Mouse (Mus musculus): ENCODE results near the gene Osmr. TPM values are rescaled to one million over a fixed set of nuclear protein-coding genes. Genes with fewer than 3 reads are reported as not detected.
"Not testable (repeated sequence)": the region's sequence is repeated elsewhere in the genome, so short reads cannot be mapped to it uniquely, and the experiment has no call there.

Gene Osmr
- polyA plus RNA-seq, 1 experiment from 2014 or later, result 0.57 TPM

GRCm38 (mm10) chr15:6849851-6850250, 24.9 kb downstream of the Osmr start:
- H3K4me3 ChIP-seq (ENCODE audit: low read depth, low read length), result no peak overlapping the region
- no peaks in the 10 kb centered on the region for H3K4me1 ChIP-seq (ENCODE audit: control insufficient read depth, insufficient read depth, low read length)
- ATAC-seq (ENCODE audit: insufficient read depth, low FRiP score, low TSS enrichment) (no peak), DNase-seq (ENCODE audit: low spot score) (no peak)
- H3K4me2 ChIP-seq (ENCODE audit: low read depth), result no peak overlapping the region
- no peaks in the 10 kb centered on the region for H3K27me3 ChIP-seq (ENCODE audit: control insufficient read depth, insufficient read depth, low read length)
- H3K27ac ChIP-seq (ENCODE audit: low read depth, low read length), result no peak overlapping the region
- H3K36me3 ChIP-seq (ENCODE audit: control insufficient read depth, insufficient read depth, low read length), result no peaks in the 10 kb centered on the region
- 50% methylated on average over 1 of the region's 1 CpGs for WGBS
- no peaks in the 10 kb centered on the region for H3K9me3 ChIP-seq (ENCODE audit: control insufficient read depth, low read length)
- no peak overlapping the region for H3K9ac ChIP-seq (ENCODE audit: low read length)

- no peak overlapping the region for H3K4me2 ChIP-seq (ENCODE audit: low read depth)
- ATAC-seq (ENCODE audit: insufficient read depth, low FRiP score, low TSS enrichment) (no peak), DNase-seq (ENCODE audit: low spot score) (no peak)
- H3K27me3 ChIP-seq (ENCODE audit: control insufficient read depth, insufficient read depth, low read length), result no peaks in the 10 kb centered on the region
- H3K4me3 ChIP-seq (ENCODE audit: low read depth, low read length), result no peak overlapping the region
- H3K9ac ChIP-seq (ENCODE audit: low read length), result no peak overlapping the region
- WGBS, result 52% methylated on average over 4 of the region's 4 CpGs
- no peaks in the 10 kb centered on the region for H3K9me3 ChIP-seq (ENCODE audit: control insufficient read depth, low read length)
- no peaks in the 10 kb centered on the region for H3K36me3 ChIP-seq (ENCODE audit: control insufficient read depth, insufficient read depth, low read length)
- no peaks in the 10 kb centered on the region for H3K4me1 ChIP-seq (ENCODE audit: control insufficient read depth, insufficient read depth, low read length)
- H3K27ac ChIP-seq (ENCODE audit: low read depth, low read length), result no peak overlapping the region
Observed at GRCm38 (mm10) chr15:6840199-6840598, 34.6 kb downstream of the Osmr start.

GRCm38 (mm10) chr15:6815807-6816206, 59.0 kb downstream of the Osmr start:
- H3K4me2 ChIP-seq (ENCODE audit: low read depth), result no peak overlapping the region
- WGBS, result 90% methylated on average over 4 of the region's 4 CpGs

GRCm38 (mm10) chr15:6801212-6801611, 73.6 kb downstream of the Osmr start:
- H3K27ac ChIP-seq (ENCODE audit: low read depth, low read length); H3K4me3 ChIP-seq (ENCODE audit: low read depth, low read length); H3K9me3 ChIP-seq (ENCODE audit: control insufficient read depth, low read length); H3K4me2 ChIP-seq (ENCODE audit: low read depth); H3K4me1 ChIP-seq (ENCODE audit: control insufficient read depth, insufficient read depth, low read length); H3K9ac ChIP-seq (ENCODE audit: low read length); H3K36me3 ChIP-seq (ENCODE audit: control insufficient read depth, insufficient read depth, low read length); H3K27me3 ChIP-seq (ENCODE audit: control insufficient read depth, insufficient read depth, low read length); ATAC-seq (ENCODE audit: insufficient read depth, low FRiP score, low TSS enrichment); DNase-seq (ENCODE audit: low spot score): not testable (repeated sequence)
- 96% methylated on average over 8 of the region's 8 CpGs for WGBS

More at GRCm38 (mm10) chr15:6815807-6816206, 59.0 kb downstream of the Osmr start:
- H3K4me1 ChIP-seq (ENCODE audit: control insufficient read depth, insufficient read depth, low read length), result no peaks in the 10 kb centered on the region
- ATAC-seq (ENCODE audit: insufficient read depth, low FRiP score, low TSS enrichment) (no peak), DNase-seq (ENCODE audit: low spot score) (no peak)
- no peak overlapping the region for H3K4me3 ChIP-seq (ENCODE audit: low read depth, low read length)
- H3K9me3 ChIP-seq (ENCODE audit: control insufficient read depth, low read length), result no peaks in the 10 kb centered on the region
- no peak overlapping the region for H3K27ac ChIP-seq (ENCODE audit: low read depth, low read length)
- no peaks in the 10 kb centered on the region for H3K36me3 ChIP-seq (ENCODE audit: control insufficient read depth, insufficient read depth, low read length)
- no peaks in the 10 kb centered on the region for H3K27me3 ChIP-seq (ENCODE audit: control insufficient read depth, insufficient read depth, low read length)
- no peak overlapping the region for H3K9ac ChIP-seq (ENCODE audit: low read length)

GRCm38 (mm10) chr15:6792846-6793245, 81.9 kb downstream of the Osmr start:
- no peaks in the 10 kb centered on the region for H3K9me3 ChIP-seq (ENCODE audit: control insufficient read depth, low read length)
- no peaks in the 10 kb centered on the region for H3K4me1 ChIP-seq (ENCODE audit: control insufficient read depth, insufficient read depth, low read length)
- no peak for DNase-seq (ENCODE audit: low spot score)
- H3K27ac ChIP-seq (ENCODE audit: low read depth, low read length), result no peak overlapping the region
- WGBS, result 86% methylated on average over 7 of the region's 7 CpGs
- H3K36me3 ChIP-seq (ENCODE audit: control insufficient read depth, insufficient read depth, low read length), result peaks cover 11% of the 10 kb centered on the region
- no peak for ATAC-seq (ENCODE audit: insufficient read depth, low FRiP score, low TSS enrichment)
- H3K27me3 ChIP-seq (ENCODE audit: control insufficient read depth, insufficient read depth, low read length), result no peaks in the 10 kb centered on the region
- no peak overlapping the region for H3K4me3 ChIP-seq (ENCODE audit: low read depth, low read length)
- H3K9ac ChIP-seq (ENCODE audit: low read length), result no peak overlapping the region
- no peak overlapping the region for H3K4me2 ChIP-seq (ENCODE audit: low read depth)

- Histone ChIP-seq H3K36me3 (ENCODE audit: control insufficient read depth, insufficient read depth, low read length) (peaks cover 20% of the 10 kb centered on the region), H3K27ac (ENCODE audit: low read depth, low read length) (no peak overlapping the region), H3K9ac (ENCODE audit: low read length) (no peak overlapping the region), H3K27me3 (ENCODE audit: control insufficient read depth, insufficient read depth, low read length) (no peaks in the 10 kb centered on the region), H3K4me3 (ENCODE audit: low read depth, low read length) (no peak overlapping the region), H3K4me2 (ENCODE audit: low read depth) (no peak overlapping the region), H3K4me1 (ENCODE audit: control insufficient read depth, insufficient read depth, low read length) (no peaks in the 10 kb centered on the region), H3K9me3 (ENCODE audit: control insufficient read depth, low read length) (no peaks in the 10 kb centered on the region)
- ATAC-seq (ENCODE audit: insufficient read depth, low FRiP score, low TSS enrichment) (no peak), DNase-seq (ENCODE audit: low spot score) (no peak)
- WGBS, result 95% methylated on average over 11 of the region's 11 CpGs
Observed at GRCm38 (mm10) chr15:6791648-6792047, 83.1 kb downstream of the Osmr start.

GRCm38 (mm10) chr15:6790011-6790410, 84.8 kb downstream of the Osmr start:
- Histone ChIP-seq H3K27me3 (ENCODE audit: control insufficient read depth, insufficient read depth, low read length) (no peaks in the 10 kb centered on the region), H3K4me2 (ENCODE audit: low read depth) (no peak overlapping the region), H3K9me3 (ENCODE audit: control insufficient read depth, low read length) (no peaks in the 10 kb centered on the region), H3K36me3 (ENCODE audit: control insufficient read depth, insufficient read depth, low read length) (peaks cover 22% of the 10 kb centered on the region), H3K27ac (ENCODE audit: low read depth, low read length) (no peak overlapping the region), H3K9ac (ENCODE audit: low read length) (no peak overlapping the region), H3K4me1 (ENCODE audit: control insufficient read depth, insufficient read depth, low read length) (no peaks in the 10 kb centered on the region), H3K4me3 (ENCODE audit: low read depth, low read length) (no peak overlapping the region)
- no peak for ATAC-seq (ENCODE audit: insufficient read depth, low FRiP score, low TSS enrichment)
- DNase-seq (ENCODE audit: low spot score), result no peak
- 97% methylated on average over 7 of the region's 7 CpGs for WGBS

GRCm38 (mm10) chr15:6787236-6787635, 87.5 kb downstream of the Osmr start:
- H3K4me3 ChIP-seq (ENCODE audit: low read depth, low read length), result no peak overlapping the region
- no peaks in the 10 kb centered on the region for H3K9me3 ChIP-seq (ENCODE audit: control insufficient read depth, low read length)
- H3K27ac ChIP-seq (ENCODE audit: low read depth, low read length), result no peak overlapping the region
- ATAC-seq (ENCODE audit: insufficient read depth, low FRiP score, low TSS enrichment) (no peak), DNase-seq (ENCODE audit: low spot score) (no peak)
- no peaks in the 10 kb centered on the region for H3K27me3 ChIP-seq (ENCODE audit: control insufficient read depth, insufficient read depth, low read length)
- no peak overlapping the region for H3K9ac ChIP-seq (ENCODE audit: low read length)
- 94% methylated on average over 10 of the region's 10 CpGs for WGBS
- no peak overlapping the region for H3K4me2 ChIP-seq (ENCODE audit: low read depth)
- no peaks in the 10 kb centered on the region for H3K4me1 ChIP-seq (ENCODE audit: control insufficient read depth, insufficient read depth, low read length)
- H3K36me3 ChIP-seq (ENCODE audit: control insufficient read depth, insufficient read depth, low read length), result peaks cover 16% of the 10 kb centered on the region

- no peak overlapping the region for H3K27ac ChIP-seq (ENCODE audit: low read depth, low read length)
- no peak overlapping the region for H3K9ac ChIP-seq (ENCODE audit: low read length)
- H3K27me3 ChIP-seq (ENCODE audit: control insufficient read depth, insufficient read depth, low read length), result no peaks in the 10 kb centered on the region
- H3K9me3 ChIP-seq (ENCODE audit: control insufficient read depth, low read length), result no peaks in the 10 kb centered on the region
- no peak for DNase-seq (ENCODE audit: low spot score)
- H3K4me3 ChIP-seq (ENCODE audit: low read depth, low read length), result no peak overlapping the region
- H3K36me3 ChIP-seq (ENCODE audit: control insufficient read depth, insufficient read depth, low read length), result peaks cover 15% of the 10 kb centered on the region
- ATAC-seq (ENCODE audit: insufficient read depth, low FRiP score, low TSS enrichment), result no peak
- H3K4me2 ChIP-seq (ENCODE audit: low read depth), result no peak overlapping the region
- 95% methylated on average over 10 of the region's 10 CpGs for WGBS
- no peaks in the 10 kb centered on the region for H3K4me1 ChIP-seq (ENCODE audit: control insufficient read depth, insufficient read depth, low read length)
Observed at GRCm38 (mm10) chr15:6786212-6786611, 88.6 kb downstream of the Osmr start.
